Mouse (Mus musculus) layer of hippocampus, postnatal 10 days (tissue): ENCODE measurements around the gene Unc93a2. TPM values are rescaled to one million over a fixed set of nuclear protein-coding genes. Genes with fewer than 3 reads are reported as not detected.

Source experiments
- total RNA-seq, 2 experiments: library from RNA; stranded (reverse); gene quantifications; 2 replicates each; pipeline ENCODE4 v1.2.3; 2021

Unc93a2 gene
- total RNA-seq, 2 experiments from 2014 or later: 0.18 TPM; not detected in 1

Other genes with a start within 250 kb of the Unc93a2 start
- gene Rps6ka2, start 215.3 kb downstream of the Unc93a2 start, total RNA-seq: 10 to 100 TPM; 27.0 to 27.4 TPM
- gene Tcp10a, start 60.8 kb downstream of the Unc93a2 start, total RNA-seq: under 1 TPM in 1 of 2 experiments, not detected in 1; 0.47 TPM
- not detected for gene Ttll2, start 32.8 kb downstream of the Unc93a2 start, total RNA-seq
- not detected for gene Gm49630, start 13.5 kb downstream of the Unc93a2 start, total RNA-seq